Comparison of ENCODE assay signal across 8 mouse cellular contexts in genomic region chr3:89244982-89245687, GRCm38 (mm10). TPM values are rescaled to one million over a fixed set of nuclear protein-coding genes. Genes with fewer than 3 reads are reported as not detected.
DNase-seq lines count a peak whose midpoint lies in the region; ATAC-seq and TF ChIP-seq lines count a peak whose summit lies in the region.

No protein-coding gene starts in this region.

- no peaks in the 10 kb centered on the region for H3K9me3 ChIP-seq in embryonic facial prominence, embryonic 13.5 days
- H3K9me3 ChIP-seq in midbrain, embryonic 12.5 days = no peaks in the 10 kb centered on the region

- peak overlapping the region; percentile 69 for H3K9ac ChIP-seq in embryonic facial prominence, embryonic 13.5 days
- peak overlapping the region; percentile 71 for H3K9ac ChIP-seq in midbrain, embryonic 12.5 days (replicated peaks)

- 3% methylated on average over 20 of the region's 26 CpGs for WGBS in kidney, adult 2 months
- 1% methylated on average over 20 of the region's 26 CpGs for WGBS in embryonic facial prominence, embryonic 13.5 days
- WGBS in midbrain, embryonic 12.5 days = 0% methylated on average over 14 of the region's 26 CpGs
- under 1% methylated on average over 19 of the region's 26 CpGs for WGBS in thymus, adult 2 months

- no peaks in the 10 kb centered on the region for H3K27me3 ChIP-seq in kidney, adult 2 months (replicated peaks; ENCODE audit: control insufficient read depth, insufficient read depth, low read length)
- 0 out of 2 replicates have a peak, but pooled peaks cover 4% of the 10 kb centered on the region for H3K27me3 ChIP-seq in embryonic facial prominence, embryonic 13.5 days
- peaks cover 12% of the 10 kb centered on the region; the same call in 1 of the 2 replicates for H3K27me3 ChIP-seq in midbrain, embryonic 12.5 days
- no peaks in the 10 kb centered on the region for H3K27me3 ChIP-seq in thymus, adult 2 months (ENCODE audit: control insufficient read depth, insufficient read depth, low read length)

- H3K4me2 ChIP-seq in embryonic facial prominence, embryonic 13.5 days = peak overlapping the region; percentile 90
- peak overlapping the region; percentile 91 for H3K4me2 ChIP-seq in midbrain, embryonic 12.5 days (replicated peaks)

- H3K36me3 ChIP-seq in kidney, adult 2 months (ENCODE audit: control insufficient read depth, insufficient read depth, low read length) = no peaks in the 10 kb centered on the region
- H3K36me3 ChIP-seq in embryonic facial prominence, embryonic 13.5 days = peaks cover 38% of the 10 kb centered on the region
- H3K36me3 ChIP-seq in midbrain, embryonic 12.5 days = peaks cover 17% of the 10 kb centered on the region
- H3K36me3 ChIP-seq in thymus, adult 2 months (ENCODE audit: control insufficient read depth, insufficient read depth, low read length) = no peaks in the 10 kb centered on the region

- ATAC-seq in embryonic facial prominence, embryonic 13.5 days (ENCODE audit: insufficient number of reproducible peaks, insufficient read depth, low FRiP score, low TSS enrichment, low read depth) = 0 out of 2 replicates have a peak, but pooled peaks have one; percentile 18
- peak; percentile 41 for ATAC-seq in midbrain, embryonic 12.5 days (ENCODE audit: low FRiP score, low read depth)

- no peak for DNase-seq in kidney, adult 2 months
- no peak for DNase-seq in kidney, adult 11 months
- DNase-seq in MN1 (ENCODE audit: low spot score) = peak; percentile 82
- peak; percentile 46 for DNase-seq in kidney, postnatal 14 days
- peak; percentile 60 for DNase-seq in thymus, adult 2 months
- no peak for DNase-seq in testis, postnatal 14 days (ENCODE audit: low spot score)

- no peak for TF ChIP-seq POLR2A in kidney, adult 2 months (IDR thresholded peaks at IDR 0.05; ENCODE audit: low read depth, low read length)
- TF ChIP-seq POLR2A in thymus, adult 2 months (IDR thresholded peaks at IDR 0.05; ENCODE audit: control insufficient read depth, extremely low read depth, insufficient read depth, low read length, poor library complexity) = no peak

- H3K4me3 ChIP-seq in kidney, adult 2 months (ENCODE audit: insufficient read depth, low read depth, low read length) = peak overlapping the region; percentile 64
- peak overlapping the region; percentile 83 for H3K4me3 ChIP-seq in embryonic facial prominence, embryonic 13.5 days
- peak overlapping the region; percentile 78 for H3K4me3 ChIP-seq in midbrain, embryonic 12.5 days
- H3K4me3 ChIP-seq in thymus, adult 2 months (ENCODE audit: control insufficient read depth, insufficient read depth, low read length) = peak overlapping the region; percentile 23

- peaks cover 18% of the 10 kb centered on the region for H3K4me1 ChIP-seq in kidney, adult 2 months (ENCODE audit: control insufficient read depth, insufficient read depth, low read length)
- H3K4me1 ChIP-seq in embryonic facial prominence, embryonic 13.5 days = peaks cover 42% of the 10 kb centered on the region
- H3K4me1 ChIP-seq in midbrain, embryonic 12.5 days = peaks cover 47% of the 10 kb centered on the region
- peaks cover 31% of the 10 kb centered on the region for H3K4me1 ChIP-seq in thymus, adult 2 months (replicated peaks; ENCODE audit: control insufficient read depth, insufficient read depth, low read length)

- no peak overlapping the region for H3K27ac ChIP-seq in kidney, adult 2 months (ENCODE audit: insufficient read depth, low read depth, low read length)
- H3K27ac ChIP-seq in embryonic facial prominence, embryonic 13.5 days = peak overlapping the region; percentile 79
- H3K27ac ChIP-seq in midbrain, embryonic 12.5 days (replicated peaks) = peak overlapping the region; percentile 90
- H3K27ac ChIP-seq in thymus, adult 2 months (ENCODE audit: control insufficient read depth, insufficient read depth, low read length) = peak overlapping the region; percentile 8; the same call in 1 of the 2 replicates

- TF ChIP-seq CTCF in kidney, adult 2 months (conservative IDR thresholded peaks at IDR 0.05; ENCODE audit: insufficient read depth, insufficient read length, low read depth, low read length) = no peak
- no peak for TF ChIP-seq CTCF in thymus, adult 2 months (IDR thresholded peaks at IDR 0.05; ENCODE audit: borderline replicate concordance, control insufficient read depth, extremely low read depth, insufficient read depth, low read length, poor library complexity)

RNA-seq across cellular contexts. Expression of gene Krtcap2, which starts 0.6 kb away (rescaled TPM):
- 142 and 173 TPM in 2 replicates for polyA plus RNA-seq in kidney, adult 2 months (2012; rRNA removed)
- 300 and 361 TPM in 2 replicates for polyA plus RNA-seq in embryonic facial prominence, embryonic 13.5 days (2015; fragmentation: Nextera tagmentation; extraction: Ambion mirVana)
- 253 and 255 TPM in 2 replicates for polyA plus RNA-seq in midbrain, embryonic 12.5 days (2016; fragmentation: Nextera tagmentation; extraction: Ambion mirVana)
- 171 and 183 TPM in 2 replicates for polyA plus RNA-seq in thymus, adult 2 months (2012; rRNA removed)

RNA-seq across cellular contexts. Expression of gene Trim46, which starts 1.0 kb away (rescaled TPM):
- polyA plus RNA-seq in kidney, adult 2 months (2012; rRNA removed) = 9.1 and 10.5 TPM in 2 replicates
- 7.0 and 9.7 TPM in 2 replicates for polyA plus RNA-seq in embryonic facial prominence, embryonic 13.5 days (2015; fragmentation: Nextera tagmentation; extraction: Ambion mirVana)
- polyA plus RNA-seq in midbrain, embryonic 12.5 days (2016; fragmentation: Nextera tagmentation; extraction: Ambion mirVana) = 25.1 and 25.5 TPM in 2 replicates
- 12.1 and 13.0 TPM in 2 replicates for polyA plus RNA-seq in thymus, adult 2 months (2012; rRNA removed)

RNA-seq across cellular contexts. Expression of gene Dpm3, which starts 14.0 kb away (rescaled TPM):
- 431 and 562 TPM in 2 replicates for polyA plus RNA-seq in kidney, adult 2 months (2012; rRNA removed)
- polyA plus RNA-seq in embryonic facial prominence, embryonic 13.5 days (2015; fragmentation: Nextera tagmentation; extraction: Ambion mirVana) = 120 and 147 TPM in 2 replicates
- 72.2 and 76.1 TPM in 2 replicates for polyA plus RNA-seq in midbrain, embryonic 12.5 days (2016; fragmentation: Nextera tagmentation; extraction: Ambion mirVana)
- 477 and 588 TPM in 2 replicates for polyA plus RNA-seq in thymus, adult 2 months (2012; rRNA removed)

RNA-seq across cellular contexts. Expression of gene Muc1, which starts 16.3 kb away (rescaled TPM):
- 45.9 and 53.8 TPM in 2 replicates for polyA plus RNA-seq in kidney, adult 2 months (2012; rRNA removed)
- polyA plus RNA-seq in embryonic facial prominence, embryonic 13.5 days (2015; fragmentation: Nextera tagmentation; extraction: Ambion mirVana) = 1.5 and 1.6 TPM in 2 replicates
- polyA plus RNA-seq in midbrain, embryonic 12.5 days (2016; fragmentation: Nextera tagmentation; extraction: Ambion mirVana) = 3.8 and 5.2 TPM in 2 replicates
- polyA plus RNA-seq in thymus, adult 2 months (2012; rRNA removed) = 14.1 and 14.4 TPM in 2 replicates

RNA-seq across cellular contexts. Expression of gene Mtx1, which starts 18.2 kb away (rescaled TPM):
- 257 and 283 TPM in 2 replicates for polyA plus RNA-seq in kidney, adult 2 months (2012; rRNA removed)
- polyA plus RNA-seq in embryonic facial prominence, embryonic 13.5 days (2015; fragmentation: Nextera tagmentation; extraction: Ambion mirVana) = 182 and 212 TPM in 2 replicates
- polyA plus RNA-seq in midbrain, embryonic 12.5 days (2016; fragmentation: Nextera tagmentation; extraction: Ambion mirVana) = 183 and 185 TPM in 2 replicates
- 209 and 224 TPM in 2 replicates for polyA plus RNA-seq in thymus, adult 2 months (2012; rRNA removed)

Comparison
In these comparisons a context has a peak if more than half of its experiments do, and no peak if none do; other contexts are left out.
1. DNase-seq: peak in MN1 (single experiment), kidney, postnatal 14 days (single experiment) and thymus, adult 2 months (single experiment); none in kidney, adult 2 months (single experiment), kidney, adult 11 months (single experiment) and testis, postnatal 14 days (single experiment).
2. H3K4me3 ChIP-seq: peak in every context shown above with its lines; median percentile 83 in embryonic facial prominence, embryonic 13.5 days; 78 in midbrain, embryonic 12.5 days; 64 in kidney, adult 2 months; 23 in thymus, adult 2 months.